Mouse (Mus musculus): ENCODE results near the gene Panx3. TPM values are rescaled to one million over a fixed set of nuclear protein-coding genes. Genes with fewer than 3 reads are reported as not detected.

The Panx3 gene
- polyA plus RNA-seq, 1 experiment from 2014 or later = 0.71 TPM

DNA sequence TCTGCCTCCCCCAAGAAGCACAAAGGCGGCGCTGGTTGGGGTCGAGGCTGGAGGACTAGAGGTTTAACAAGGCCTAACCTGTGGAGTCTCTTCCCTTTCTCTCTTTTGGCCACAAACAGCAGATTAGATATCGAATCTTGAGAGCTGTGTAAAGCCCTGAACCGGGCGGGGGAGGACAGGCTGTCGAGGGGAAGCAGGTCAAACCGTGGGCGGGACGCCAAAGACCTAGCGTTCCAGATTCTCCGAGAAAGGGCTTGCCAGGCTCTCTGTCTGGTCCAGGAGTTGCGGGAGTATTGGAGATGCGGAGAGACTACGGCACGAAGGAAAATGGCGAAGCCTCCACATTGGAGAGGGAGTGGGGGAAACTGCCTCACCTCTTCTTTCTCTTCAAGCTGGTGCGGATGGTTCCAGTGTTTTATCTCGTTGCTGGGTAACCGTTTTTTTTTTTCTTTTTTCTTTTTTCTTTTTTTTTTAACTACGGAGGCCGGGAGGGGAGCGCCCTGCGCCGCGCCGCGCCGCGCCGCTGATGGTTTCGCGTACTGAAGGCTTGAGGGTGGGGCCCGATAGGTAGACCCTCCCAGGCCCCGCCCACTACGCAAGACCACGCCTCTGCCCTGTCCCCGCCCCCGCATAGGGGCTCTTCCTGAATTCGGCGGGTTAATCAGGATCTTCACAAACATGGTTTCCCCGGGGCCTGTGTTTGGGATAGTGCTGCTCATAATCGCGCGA, 55.7 kb downstream of the Panx3 start, which contains the start of gene Spa17:
TSS of gene Spa17 (minus strand) at position 541 of the 729 bp plus-strand sequence.
- Histone ChIP-seq H3K9ac (replicated peaks) (peak within 1 kb of the TSS; percentile 69), H3K4me3 (peak within 1 kb of the TSS; percentile 62), H3K27me3 (peaks cover 14% of the 10 kb centered on the region), H3K36me3 (no peaks in the 10 kb centered on the region), H3K4me1 (peaks cover 8% of the 10 kb centered on the region; the same call in 1 of the 2 replicates), H3K4me2 (replicated peaks) (peak within 1 kb of the TSS; percentile 67), H3K9me3 (no peaks in the 10 kb centered on the region), H3K27ac (replicated peaks) (peak within 1 kb of the TSS; percentile 82)
- WGBS = under 1% methylated on average over 45 of the region's 45 CpGs
- peak; percentile 96 for ATAC-seq (ENCODE audit: low FRiP score, low read depth)

Other genes starting within 250 kb of the Panx3 start
- gene Robo3, start 236.0 kb downstream of the Panx3 start, polyA plus RNA-seq (2016; fragmentation: Nextera tagmentation; extraction: Ambion mirVana) = 52.2 and 65.0 TPM in 2 replicates
- gene Msantd2, start 179.9 kb downstream of the Panx3 start, polyA plus RNA-seq (2016; fragmentation: Nextera tagmentation; extraction: Ambion mirVana) = 45.7 and 53.3 TPM in 2 replicates
- gene Esam, start 141.2 kb downstream of the Panx3 start, polyA plus RNA-seq (2016; fragmentation: Nextera tagmentation; extraction: Ambion mirVana) = 29.3 and 30.2 TPM in 2 replicates
- 0.56 TPM in 1 of 2 replicates, not detected in the other for gene Vsig2, start 130.0 kb downstream of the Panx3 start, polyA plus RNA-seq (2016; fragmentation: Nextera tagmentation; extraction: Ambion mirVana)
- 3.0 and 3.4 TPM in 2 replicates for gene Nrgn, start 116.3 kb downstream of the Panx3 start, polyA plus RNA-seq (2016; fragmentation: Nextera tagmentation; extraction: Ambion mirVana)
- 6.8 and 7.7 TPM in 2 replicates for gene Siae, start 113.5 kb downstream of the Panx3 start, polyA plus RNA-seq (2016; fragmentation: Nextera tagmentation; extraction: Ambion mirVana)
- 13.2 and 15.9 TPM in 2 replicates for gene Spa17, start 55.5 kb downstream of the Panx3 start, polyA plus RNA-seq (2016; fragmentation: Nextera tagmentation; extraction: Ambion mirVana)
- gene Tbrg1, start 11.9 kb downstream of the Panx3 start, polyA plus RNA-seq (2016; fragmentation: Nextera tagmentation; extraction: Ambion mirVana) = 106 and 123 TPM in 2 replicates
- gene Olfr160, start 47.0 kb upstream of the Panx3 start, polyA plus RNA-seq (2016; fragmentation: Nextera tagmentation; extraction: Ambion mirVana) = not detected in 2 replicates
- not detected in 2 replicates for gene Olfr874, start 75.9 kb upstream of the Panx3 start, polyA plus RNA-seq (2016; fragmentation: Nextera tagmentation; extraction: Ambion mirVana)
- not detected in 2 replicates for gene Olfr875, start 102.6 kb upstream of the Panx3 start, polyA plus RNA-seq (2016; fragmentation: Nextera tagmentation; extraction: Ambion mirVana)
- gene Olfr876, start 133.8 kb upstream of the Panx3 start, polyA plus RNA-seq (2016; fragmentation: Nextera tagmentation; extraction: Ambion mirVana) = not detected in 2 replicates
- not detected in 2 replicates for gene Olfr877, start 185.0 kb upstream of the Panx3 start, polyA plus RNA-seq (2016; fragmentation: Nextera tagmentation; extraction: Ambion mirVana)
- gene Olfr145, start 227.5 kb upstream of the Panx3 start, polyA plus RNA-seq (2016; fragmentation: Nextera tagmentation; extraction: Ambion mirVana) = not detected in 2 replicates
- not detected in 2 replicates for gene Olfr878, start 248.6 kb upstream of the Panx3 start, polyA plus RNA-seq (2016; fragmentation: Nextera tagmentation; extraction: Ambion mirVana)